Mouse (Mus musculus) right cerebral cortex, postnatal 10 days (tissue): ENCODE measurements around the gene Gm340.
A peak's percentile ranks its signal among the peaks of the same experiment; 100 is the strongest.

ENCODE experiments used
- DNase-seq, 2 experiments: peaks; one replicate each; pipeline ENCODE4 v3.0.0; 2021; ENCODE audit warnings: low spot score in 2 of 2

Gm340 gene

DNA sequence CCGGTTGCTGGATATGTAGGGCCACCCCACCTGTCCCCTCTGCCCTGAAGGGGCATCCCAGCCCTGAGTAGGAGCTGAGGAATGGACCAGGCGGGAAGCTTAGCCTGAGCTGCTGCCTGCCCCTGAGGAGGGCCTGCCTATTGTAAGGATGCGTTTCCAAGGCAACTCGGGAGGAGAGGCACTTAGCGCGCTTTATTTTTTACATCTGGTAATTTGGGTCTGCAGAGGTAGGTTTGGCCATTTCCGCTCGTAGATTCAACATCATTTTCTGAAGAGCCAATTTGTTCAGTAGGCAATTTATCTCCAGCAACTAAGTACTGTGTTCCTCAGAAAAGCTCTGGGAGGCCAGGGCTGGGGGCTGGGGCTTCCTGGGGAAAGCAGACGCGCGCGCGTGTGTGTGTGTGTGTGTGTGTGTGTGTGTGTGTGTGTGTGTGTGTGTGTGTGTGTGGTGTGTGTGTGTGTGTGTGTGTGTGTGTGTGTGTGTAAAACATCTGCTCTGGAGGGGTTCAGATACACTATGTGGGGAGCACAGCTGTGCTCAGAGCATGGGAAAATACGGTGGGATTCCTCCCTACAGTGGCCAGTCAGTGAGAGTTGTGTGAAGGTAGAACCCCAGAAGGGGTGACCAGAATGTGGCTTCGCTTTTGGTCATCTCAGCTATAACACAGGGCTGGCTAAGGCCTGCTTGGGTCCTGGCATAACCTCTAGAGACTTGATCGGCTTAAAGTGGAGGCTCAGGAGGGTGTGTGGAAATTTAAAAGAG, 31.3 kb downstream of the Gm340 start:
- no peak for DNase-seq

DNA sequence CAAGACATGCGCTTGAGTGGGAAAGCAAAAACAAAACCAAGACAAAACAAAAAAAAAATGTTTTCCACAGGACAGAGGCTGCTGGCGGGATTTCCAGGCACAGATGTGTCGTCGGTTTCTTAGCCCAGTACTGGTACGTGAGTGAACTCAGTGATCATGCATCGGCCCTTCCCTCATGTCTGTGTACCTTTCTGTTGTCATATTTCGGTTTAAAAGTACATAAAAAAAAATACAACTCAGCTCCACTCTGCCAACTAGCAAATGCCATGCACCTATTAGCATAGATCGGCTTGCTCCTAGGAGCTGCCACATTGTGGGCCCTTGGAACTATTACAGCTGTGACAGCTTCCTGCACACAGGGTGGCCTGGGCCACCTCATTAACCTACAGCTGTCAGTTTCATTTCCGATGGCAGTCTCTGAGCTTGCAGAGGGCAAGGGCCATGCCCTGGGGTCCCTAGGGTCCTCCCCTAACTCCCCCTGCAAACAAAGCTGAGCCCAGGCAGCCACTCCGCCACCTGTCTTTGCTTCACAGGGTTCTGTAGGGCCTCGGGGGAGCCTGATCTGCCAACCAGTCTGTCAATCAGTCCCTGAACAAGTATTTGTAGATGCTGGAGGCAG, 33.5 kb downstream of the Gm340 start:
- no peak for DNase-seq

DNA sequence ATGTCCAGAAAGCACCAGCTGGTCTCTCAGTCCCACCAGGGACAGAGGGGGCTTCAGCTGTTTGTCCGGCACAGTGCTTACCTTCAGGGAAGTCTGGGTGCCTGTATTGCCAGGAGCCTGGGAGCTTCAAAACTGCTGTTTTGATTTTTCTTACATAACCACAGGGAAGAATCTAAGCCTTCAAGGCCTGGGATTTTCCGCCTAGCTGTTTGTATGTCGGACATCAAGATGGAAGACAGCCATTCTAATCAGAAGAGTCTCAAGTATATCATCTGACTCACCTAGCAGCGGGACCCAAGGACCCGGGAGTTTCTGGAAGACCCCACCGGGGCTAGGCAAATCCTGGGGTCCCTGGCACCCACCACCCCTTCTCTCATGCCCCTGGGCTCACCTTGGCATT, 34.1 kb downstream of the Gm340 start:
- DNase-seq, result no peak

DNA sequence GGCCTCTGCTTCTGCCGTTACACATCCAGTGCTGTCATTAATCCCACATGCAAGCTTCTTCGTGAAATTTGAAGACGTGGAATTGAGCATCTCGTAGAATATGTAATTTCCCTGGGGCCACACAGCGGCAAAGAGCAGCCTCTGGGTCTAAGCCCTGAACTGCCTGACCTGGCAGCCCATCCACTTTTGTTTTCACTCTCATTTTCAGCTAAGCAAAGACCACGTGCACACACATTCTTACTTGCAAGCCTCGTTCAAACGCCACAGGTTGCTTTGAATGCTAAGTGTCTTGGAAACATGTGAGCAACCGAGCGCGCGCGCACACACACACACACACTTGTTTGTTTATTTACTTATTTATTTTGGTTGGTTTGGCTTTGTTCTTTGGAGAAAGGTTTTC, 34.9 kb downstream of the Gm340 start:
- no peak for DNase-seq

DNA sequence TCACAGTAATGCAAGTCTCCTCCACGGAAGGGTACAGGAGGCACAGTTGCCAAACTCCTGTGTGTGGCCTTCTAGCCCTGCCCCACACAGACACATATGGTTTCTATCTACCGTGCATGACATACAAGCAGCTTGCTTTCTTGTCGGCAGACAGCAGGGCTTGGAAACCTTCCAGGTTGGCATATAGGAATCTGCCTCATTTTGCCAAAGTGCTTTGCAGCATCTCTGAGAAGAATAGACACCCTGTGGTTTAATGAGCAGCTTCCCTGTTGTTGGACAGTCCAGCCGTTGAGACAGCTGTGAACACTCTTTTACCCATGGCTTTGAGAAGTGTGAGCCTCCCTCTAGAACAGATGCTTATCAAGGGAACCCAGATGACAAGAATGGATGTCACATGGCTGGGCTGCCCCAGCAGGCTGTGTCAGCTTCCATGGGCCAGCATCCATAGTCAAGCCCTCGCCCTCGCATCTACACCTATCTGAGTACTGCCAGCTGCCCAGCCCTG, 36.0 kb downstream of the Gm340 start:
- peak in 1 of 2 experiments; percentile 58 for DNase-seq

GRCm38 (mm10) chr19:41618771-41619385, 36.7 kb downstream of the Gm340 start:
- no peak for DNase-seq

DNA sequence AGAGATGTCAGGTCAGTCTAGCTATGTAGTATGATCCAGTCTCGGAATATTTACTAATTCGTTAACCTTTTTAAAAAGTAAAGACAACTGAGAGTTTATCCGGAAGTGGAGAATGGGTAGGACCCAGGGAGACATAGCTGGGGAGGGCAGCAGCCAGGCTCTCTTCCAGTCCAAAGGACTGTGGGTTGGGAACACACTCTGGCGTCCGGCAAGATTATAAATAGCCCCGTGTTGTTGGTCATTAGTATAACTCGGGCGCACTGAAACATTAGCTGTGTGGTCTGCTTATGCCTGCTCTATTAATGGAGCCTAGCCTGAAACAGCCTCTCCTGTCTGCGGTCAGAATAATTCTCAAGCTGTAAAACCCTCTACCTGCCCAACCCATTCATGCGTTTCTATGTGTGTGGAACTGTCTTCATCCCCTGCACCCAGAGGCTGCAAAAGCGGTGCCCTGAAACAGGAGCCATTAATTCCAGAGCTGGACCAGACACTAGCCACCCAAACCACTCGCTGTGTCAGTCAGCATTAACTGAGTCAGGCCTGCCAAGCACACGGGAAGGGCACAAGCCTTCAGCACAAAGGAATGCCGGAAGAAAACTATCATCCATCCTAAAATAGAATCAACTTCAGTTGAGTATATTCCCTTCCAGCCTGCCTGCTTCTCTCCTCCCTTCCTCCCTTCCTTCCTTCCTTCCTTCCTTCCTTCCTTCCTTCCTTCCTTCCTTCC, 38.4 kb downstream of the Gm340 start:
- no peak for DNase-seq

DNA sequence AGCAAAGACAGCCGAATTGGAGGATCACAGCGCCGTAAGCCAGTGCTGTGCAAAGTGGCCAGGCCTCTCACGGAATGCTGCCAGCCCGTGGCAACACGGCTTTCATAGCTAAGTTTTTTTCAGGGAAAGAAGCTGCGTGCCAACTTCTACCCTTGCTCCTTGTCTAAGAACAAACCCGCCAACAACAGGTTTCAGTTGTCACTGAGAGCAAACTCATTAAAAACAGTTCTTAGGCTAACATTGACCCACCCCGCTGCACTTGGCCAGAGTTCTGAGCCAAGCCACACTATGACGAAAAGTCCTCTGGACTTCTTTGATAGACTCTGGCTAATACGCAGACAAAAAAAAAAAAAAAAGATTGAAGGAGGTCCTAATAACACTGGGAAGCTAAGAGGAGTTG, 46.8 kb downstream of the Gm340 start:
- DNase-seq, result no peak

DNA sequence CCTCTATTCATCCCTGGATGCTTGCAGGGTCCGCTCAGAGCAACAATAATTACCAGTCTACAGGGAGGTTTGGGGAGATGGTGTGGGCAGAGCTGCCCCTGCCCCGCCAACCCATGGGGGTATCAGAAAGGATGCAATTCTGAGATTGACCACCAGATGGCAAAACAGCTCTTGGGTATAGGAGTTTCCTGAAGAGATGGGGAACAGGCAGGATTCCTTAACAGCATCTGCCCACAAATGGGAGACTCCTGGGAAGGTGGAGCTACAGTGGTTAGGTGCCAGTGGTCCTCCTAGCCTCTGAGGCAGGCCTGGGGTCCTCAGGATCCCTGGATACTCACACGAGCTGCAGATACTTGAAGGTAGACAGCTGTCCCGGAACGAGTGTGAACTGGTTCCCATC, 47.4 kb downstream of the Gm340 start:
- DNase-seq, result peak; percentile 59 to 67

- DNase-seq, result no peak
Measured at GRCm38 (mm10) chr19:41634099-41634498, 51.9 kb downstream of the Gm340 start.

GRCm38 (mm10) chr19:41634999-41635398, 52.8 kb downstream of the Gm340 start:
- DNase-seq, result no peak
